Mouse (Mus musculus): ENCODE results near the gene Lcmt2. TPM values are rescaled to one million over a fixed set of nuclear protein-coding genes. Genes with fewer than 3 reads are reported as not detected.

Gene Lcmt2
- polyA plus RNA-seq, 1 experiment, result not detected

DNA sequence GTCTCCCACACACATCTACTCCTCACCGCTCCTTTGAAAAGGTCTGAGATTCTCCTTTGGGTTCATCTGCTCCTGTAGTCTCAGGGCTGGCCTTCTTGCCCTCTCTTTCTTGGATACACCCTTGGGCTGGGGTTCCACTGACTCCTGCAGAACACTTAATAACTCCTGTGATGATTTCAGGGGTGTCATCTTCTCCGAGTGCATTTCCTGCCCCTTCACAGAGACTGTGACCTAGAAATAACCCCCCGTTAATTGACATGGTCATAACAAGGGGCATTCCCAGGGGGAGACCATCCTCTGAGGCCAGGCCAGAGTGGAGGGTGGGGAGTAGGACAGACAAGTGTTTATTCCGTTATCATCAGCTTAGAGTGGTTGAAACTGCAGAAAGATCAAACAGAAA, 28.7 kb upstream of the Lcmt2 start:
- Histone ChIP-seq H3K27ac (ENCODE audit: insufficient read depth, low read depth, low read length) (no peak overlapping the region), H3K4me3 (ENCODE audit: insufficient read depth, low read depth, low read length) (no peak overlapping the region), H3K4me1 (ENCODE audit: control insufficient read depth, insufficient read depth, low read length) (peaks cover 9% of the 10 kb centered on the region)
- TF ChIP-seq CTCF (IDR thresholded peaks at IDR 0.05; ENCODE audit: insufficient read depth, low read depth, low read length) (no peak), POLR2A (IDR thresholded peaks at IDR 0.05; ENCODE audit: insufficient read depth, low read depth, low read length) (no peak)
- WGBS, result 41% methylated on average over 4 of the region's 4 CpGs

DNA sequence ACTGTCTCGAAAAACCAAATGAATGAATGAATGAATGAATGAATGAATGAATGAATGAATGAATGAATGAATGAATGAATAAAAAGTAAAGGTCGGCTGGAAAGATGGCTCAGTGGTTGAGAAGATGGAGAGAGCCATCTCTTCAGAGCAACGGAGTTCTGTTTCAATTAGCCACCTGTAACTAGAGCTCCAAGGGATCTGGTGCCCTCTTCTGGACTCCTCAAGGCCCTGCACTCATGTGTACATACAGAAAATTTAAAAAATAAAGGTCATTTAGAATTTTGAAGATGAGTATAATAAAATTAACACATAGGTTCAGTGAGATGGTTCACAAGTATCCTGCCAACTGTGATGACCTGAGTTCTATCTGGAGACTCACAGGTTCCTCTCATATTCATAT, 12.6 kb upstream of the Lcmt2 start:
- H3K27ac ChIP-seq (ENCODE audit: insufficient read depth, low read depth, low read length), result no peak overlapping the region
- no peak for TF ChIP-seq CTCF (IDR thresholded peaks at IDR 0.05; ENCODE audit: insufficient read depth, low read depth, low read length)
- no peak for TF ChIP-seq POLR2A (IDR thresholded peaks at IDR 0.05; ENCODE audit: insufficient read depth, low read depth, low read length)
- no peaks in the 10 kb centered on the region for H3K4me1 ChIP-seq (ENCODE audit: control insufficient read depth, insufficient read depth, low read length)
- WGBS, result 87% methylated on average over 3 of the region's 3 CpGs
- no peak overlapping the region for H3K4me3 ChIP-seq (ENCODE audit: insufficient read depth, low read depth, low read length)

GRCm38 (mm10) chr2:121149679-121150078, 9.2 kb upstream of the Lcmt2 start:
- no peak overlapping the region for H3K27ac ChIP-seq (ENCODE audit: insufficient read depth, low read depth, low read length)
- H3K4me1 ChIP-seq (ENCODE audit: control insufficient read depth, insufficient read depth, low read length), result no peaks in the 10 kb centered on the region
- TF ChIP-seq CTCF (IDR thresholded peaks at IDR 0.05; ENCODE audit: insufficient read depth, low read depth, low read length), result no peak
- no peak for TF ChIP-seq POLR2A (IDR thresholded peaks at IDR 0.05; ENCODE audit: insufficient read depth, low read depth, low read length)
- H3K4me3 ChIP-seq (ENCODE audit: insufficient read depth, low read depth, low read length), result no peak overlapping the region
- WGBS, result 90% methylated on average over 5 of the region's 5 CpGs

GRCm38 (mm10) chr2:121142415-121142814, 2.0 kb upstream of the Lcmt2 start:
- H3K4me1 ChIP-seq (ENCODE audit: control insufficient read depth, insufficient read depth, low read length), result peaks cover 9% of the 10 kb centered on the region; the same call in 1 of the 2 replicates
- no peak overlapping the region for H3K27ac ChIP-seq (ENCODE audit: insufficient read depth, low read depth, low read length)
- WGBS, result 38% methylated on average over 2 of the region's 2 CpGs
- H3K4me3 ChIP-seq (ENCODE audit: insufficient read depth, low read depth, low read length), result no peak overlapping the region
- no peak for TF ChIP-seq CTCF (IDR thresholded peaks at IDR 0.05; ENCODE audit: insufficient read depth, low read depth, low read length)
- no peak for TF ChIP-seq POLR2A (IDR thresholded peaks at IDR 0.05; ENCODE audit: insufficient read depth, low read depth, low read length)

- no peak overlapping the region for H3K27ac ChIP-seq (ENCODE audit: insufficient read depth, low read depth, low read length)
- peaks cover 9% of the 10 kb centered on the region; the same call in 1 of the 2 replicates for H3K4me1 ChIP-seq (ENCODE audit: control insufficient read depth, insufficient read depth, low read length)
- TF ChIP-seq CTCF (IDR thresholded peaks at IDR 0.05; ENCODE audit: insufficient read depth, low read depth, low read length) (no peak), POLR2A (IDR thresholded peaks at IDR 0.05; ENCODE audit: insufficient read depth, low read depth, low read length) (no peak)
- 48% methylated on average over 16 of the region's 16 CpGs for WGBS
- H3K4me3 ChIP-seq (ENCODE audit: insufficient read depth, low read depth, low read length), result no peak overlapping the region
These were observed 973 bp upstream of the Lcmt2 start for GRCm38 (mm10) chr2:121141216-121142035.

DNA sequence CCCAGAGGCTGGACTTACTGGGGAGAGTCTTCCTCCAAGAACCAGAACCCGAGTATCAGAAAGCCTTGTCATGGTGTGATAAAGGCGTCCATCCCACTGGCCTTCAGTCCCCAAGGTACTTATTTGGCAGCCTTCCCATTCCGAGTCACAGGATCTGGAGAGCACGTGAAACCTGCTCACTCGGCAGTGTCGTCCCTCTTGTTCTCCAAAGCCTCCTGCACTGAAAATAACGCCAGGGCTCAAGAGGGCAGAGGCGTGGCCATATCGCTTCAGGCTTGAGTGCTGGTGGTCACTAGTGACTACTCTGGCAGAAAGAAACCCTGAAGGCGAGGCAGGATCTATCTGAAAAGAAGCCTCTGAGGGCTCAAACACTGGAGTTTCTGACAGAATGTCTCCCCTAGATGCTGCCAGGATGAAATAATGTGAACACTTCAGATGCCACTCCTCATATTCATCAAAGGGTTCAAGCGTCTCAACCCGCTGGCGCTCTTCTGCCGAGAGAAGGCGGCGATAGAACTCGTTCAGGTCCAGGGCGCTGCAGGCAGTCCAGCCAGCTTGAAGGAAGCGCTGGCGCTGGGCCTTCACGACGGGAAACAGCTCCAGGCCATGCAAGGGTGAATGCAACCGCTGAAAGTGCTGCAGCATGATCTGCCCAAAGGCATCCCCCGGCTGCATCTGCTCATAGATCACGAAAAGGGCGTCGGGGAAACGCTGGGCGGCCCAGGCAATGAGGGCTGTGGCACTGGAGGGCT, 1.0 kb downstream of the Lcmt2 start:
- TF ChIP-seq CTCF (IDR thresholded peaks at IDR 0.05; ENCODE audit: insufficient read depth, low read depth, low read length) (no peak), POLR2A (IDR thresholded peaks at IDR 0.05; ENCODE audit: insufficient read depth, low read depth, low read length) (no peak)
- WGBS, result 21% methylated on average over 29 of the region's 29 CpGs
- Histone ChIP-seq H3K4me3 (ENCODE audit: insufficient read depth, low read depth, low read length) (peak overlapping the region; percentile 74), H3K27ac (ENCODE audit: insufficient read depth, low read depth, low read length) (peak overlapping the region; percentile 91), H3K4me1 (ENCODE audit: control insufficient read depth, insufficient read depth, low read length) (peaks cover 9% of the 10 kb centered on the region; the same call in 1 of the 2 replicates)

GRCm38 (mm10) chr2:121137371-121137770, 3.1 kb downstream of the Lcmt2 start:
- Histone ChIP-seq H3K4me1 (ENCODE audit: control insufficient read depth, insufficient read depth, low read length) (peaks cover 9% of the 10 kb centered on the region; the same call in 1 of the 2 replicates), H3K4me3 (ENCODE audit: insufficient read depth, low read depth, low read length) (no peak overlapping the region), H3K27ac (ENCODE audit: insufficient read depth, low read depth, low read length) (no peak overlapping the region)
- WGBS, result 97% methylated on average over 4 of the region's 4 CpGs
- TF ChIP-seq CTCF (IDR thresholded peaks at IDR 0.05; ENCODE audit: insufficient read depth, low read depth, low read length) (no peak), POLR2A (IDR thresholded peaks at IDR 0.05; ENCODE audit: insufficient read depth, low read depth, low read length) (no peak)

- H3K4me3 ChIP-seq (ENCODE audit: insufficient read depth, low read depth, low read length), result no peak overlapping the region
- no peaks in the 10 kb centered on the region; the same call in 1 of the 2 replicates for H3K4me1 ChIP-seq (ENCODE audit: control insufficient read depth, insufficient read depth, low read length)
- no peak for TF ChIP-seq CTCF (IDR thresholded peaks at IDR 0.05; ENCODE audit: insufficient read depth, low read depth, low read length)
- TF ChIP-seq POLR2A (IDR thresholded peaks at IDR 0.05; ENCODE audit: insufficient read depth, low read depth, low read length), result no peak
- WGBS, result 86% methylated on average over 1 of the region's 1 CpGs
- no peak overlapping the region for H3K27ac ChIP-seq (ENCODE audit: insufficient read depth, low read depth, low read length)
These were observed 7.6 kb downstream of the Lcmt2 start for GRCm38 (mm10) chr2:121132822-121133221.
